ENCODE assay signal across 10 mouse cellular contexts in genomic region chr11:88675526-88676353, GRCm38 (mm10). TPM values are rescaled to one million over a fixed set of nuclear protein-coding genes. Genes with fewer than 3 reads are reported as not detected.
DNase-seq lines count a peak whose midpoint lies in the region; ATAC-seq and TF ChIP-seq lines count a peak whose summit lies in the region.
"Had no signal": no experiment of that assay in that cellular context is flagged by ENCODE, and none has a peak within 500 bp of the region (broad histone marks: within the 10 kb centered on the region; RNA-seq: fewer than 3 reads in every experiment).

No protein-coding gene starts in this region.

- ATAC-seq in hindbrain, embryonic 14.5 days (ENCODE audit: low FRiP score) = peak; percentile 27; the same call in 1 of the 2 replicates
- peak; percentile 54; the same call in 1 of the 2 replicates for ATAC-seq in liver, embryonic 16.5 days (ENCODE audit: low read depth)

- no peaks in the 10 kb centered on the region for H3K9me3 ChIP-seq in hindbrain, embryonic 14.5 days (ENCODE audit: control insufficient read depth, low read length)
- H3K9me3 ChIP-seq in liver, embryonic 16.5 days (replicated peaks; ENCODE audit: control insufficient read depth, low read length) = no peaks in the 10 kb centered on the region

- 72% methylated on average over 18 of the region's 18 CpGs for WGBS in hindbrain, embryonic 14.5 days
- 59% methylated on average over 18 of the region's 18 CpGs for WGBS in liver, embryonic 16.5 days (ENCODE audit: insufficient replicate concordance)

- H3K27me3 ChIP-seq in hindbrain, embryonic 14.5 days (ENCODE audit: control insufficient read depth, insufficient read depth, low read length) = no peaks in the 10 kb centered on the region
- H3K27me3 ChIP-seq in liver, embryonic 16.5 days (ENCODE audit: control insufficient read depth, insufficient read depth, low read depth, low read length) = no peaks in the 10 kb centered on the region

- no peak for TF ChIP-seq CTCF in layer of hippocampus, adult 2 months (conservative IDR thresholded peaks at IDR 0.05)

- DNase-seq in gastrocnemius, postnatal 25 days = peak; percentile 20
- DNase-seq in gastrocnemius, postnatal 4 days (ENCODE audit: low spot score in 2 of 2) = no peak
- no peak for DNase-seq in layer of hippocampus, adult 2 months (ENCODE audit: low spot score in 2 of 2)
- DNase-seq in layer of hippocampus, adult 9-11 months = no peak
- no peak for DNase-seq in hindbrain, embryonic 14.5 days (ENCODE audit: low spot score)
- no peak for DNase-seq in right cerebral cortex, adult 18-20 months
- no peak for DNase-seq in embryo, embryonic 9.5 days (ENCODE audit: extremely low spot score)
- DNase-seq: layer of hippocampus, postnatal 36 days; right cerebral cortex, postnatal 14 days had no signal

- peak overlapping the region; percentile 36; the same call in 1 of the 2 replicates for H3K27ac ChIP-seq in layer of hippocampus, adult 2 months
- peak overlapping the region; percentile 27; the same call in 1 of the 2 replicates for H3K27ac ChIP-seq in hindbrain, embryonic 14.5 days
- peak overlapping the region; percentile 22; the same call in 1 of the 2 replicates for H3K27ac ChIP-seq in liver, embryonic 16.5 days (ENCODE audit: low read length)

- no peak overlapping the region for H3K4me2 ChIP-seq in hindbrain, embryonic 14.5 days (replicated peaks)
- no peak overlapping the region for H3K4me2 ChIP-seq in liver, embryonic 16.5 days (ENCODE audit: low read depth, low read length)

- H3K36me3 ChIP-seq in hindbrain, embryonic 14.5 days (replicated peaks; ENCODE audit: control insufficient read depth, insufficient read depth) = peaks cover 42% of the 10 kb centered on the region
- no peaks in the 10 kb centered on the region for H3K36me3 ChIP-seq in liver, embryonic 16.5 days (ENCODE audit: control insufficient read depth, insufficient read depth)

- H3K4me1 ChIP-seq in hindbrain, embryonic 14.5 days (replicated peaks; ENCODE audit: control insufficient read depth, insufficient read depth, low read length) = peaks cover 27% of the 10 kb centered on the region
- peaks cover 3% of the 10 kb centered on the region for H3K4me1 ChIP-seq in liver, embryonic 16.5 days (ENCODE audit: control insufficient read depth, low read depth, low read length)

- H3K9ac ChIP-seq in hindbrain, embryonic 14.5 days = no peak overlapping the region
- H3K9ac ChIP-seq in liver, embryonic 16.5 days (ENCODE audit: low read depth, low read length) = no peak overlapping the region

- no peak overlapping the region for H3K4me3 ChIP-seq in layer of hippocampus, adult 2 months
- H3K4me3 ChIP-seq in hindbrain, embryonic 14.5 days (replicated peaks; ENCODE audit: low read length) = no peak overlapping the region
- H3K4me3 ChIP-seq in liver, embryonic 16.5 days (ENCODE audit: low read depth, low read length) = no peak overlapping the region

RNA-seq across cellular contexts. Expression of gene Msi2, which starts 42.6 kb away (rescaled TPM):
- 100 to 1,000 TPM; 158 TPM for total RNA-seq in gastrocnemius, postnatal 25 days (2021)
- total RNA-seq in gastrocnemius, postnatal 4 days (2021) = 100 to 1,000 TPM; 225 to 240 TPM
- 100 to 1,000 TPM; 103 to 114 TPM for total RNA-seq in layer of hippocampus, adult 2 months (2021)
- 22.4 and 26.5 TPM in 2 replicates for polyA plus RNA-seq in hindbrain, embryonic 14.5 days (2014; fragmentation: Nextera tagmentation; extraction: Ambion mirVana)
- polyA plus RNA-seq in liver, embryonic 16.5 days (2015; fragmentation: Nextera tagmentation; extraction: Ambion mirVana) = 2.9 and 3.1 TPM in 2 replicates
